Mouse (Mus musculus): ENCODE measurements around the gene Gm3015.
"Not testable (repeated sequence)": the region's sequence is repeated elsewhere in the genome, so short reads cannot be mapped to it uniquely, and the experiment has no call there.

The Gm3015 gene

DNA sequence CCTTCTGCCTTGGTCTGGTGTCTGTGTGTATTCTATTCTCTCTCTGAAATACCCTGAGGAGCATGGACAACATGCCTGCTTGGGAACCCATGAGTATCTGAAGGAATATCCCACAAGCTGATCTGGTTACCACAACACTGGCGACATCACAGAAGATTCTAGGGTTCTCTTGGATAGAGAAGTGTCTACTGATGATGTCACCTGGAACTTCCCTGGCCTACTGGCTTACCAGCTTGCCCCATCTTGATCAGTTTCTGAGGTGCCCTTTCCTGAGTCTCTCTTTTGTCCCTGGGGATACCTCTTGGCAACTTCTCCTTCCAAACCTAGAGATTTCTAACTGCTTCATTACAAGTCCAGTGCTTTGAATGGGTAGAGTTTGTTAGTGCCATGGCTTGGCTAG lies at the start of gene Gm3015:
Gm3015 (minus strand) TSS at position 101 of the 400 bp plus-strand sequence.
- not testable (repeated sequence) for DNase-seq (ENCODE audit: extremely low spot score, low spot score)

DNA sequence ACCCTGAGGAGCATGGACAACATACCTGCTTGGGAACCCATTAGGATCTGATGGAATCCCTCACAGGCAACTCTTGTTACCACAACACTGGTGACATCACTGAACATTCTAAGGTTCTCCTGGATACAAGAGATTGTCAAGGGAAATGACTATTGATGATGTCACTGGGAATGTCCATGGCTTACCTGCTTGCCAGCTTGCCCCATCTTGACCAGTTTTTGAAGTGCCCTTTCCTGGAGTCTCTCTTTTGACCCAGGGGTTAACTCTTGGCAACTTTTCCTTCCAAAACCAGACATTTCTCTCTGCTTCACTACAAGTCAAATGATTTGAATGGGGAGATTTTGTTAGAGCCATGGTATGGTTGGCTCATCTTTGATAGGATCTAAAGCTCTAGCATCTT lies 29.3 kb upstream of the Gm3015 start, which contains the start of gene Gm10377:
Gm10377 (minus strand) TSS at position 101 of the 400 bp plus-strand sequence.
- DNase-seq (ENCODE audit: extremely low spot score, low spot score), result not testable (repeated sequence)

Data from neural tube, embryonic 10.5 days (tissue).